Mouse (Mus musculus) c-Kit-negative CD71-positive TER-119-positive erythroid progenitor cells, embryonic 14.5 days (primary cell): Measurements from ENCODE around the gene Rbbp4.
"Not testable (repeated sequence)": the region's sequence is repeated elsewhere in the genome, so short reads cannot be mapped to it uniquely, and the experiment has no call there.

Experiments
- DNase-seq: peaks from one replicate; pipeline ENCODE4 v3.0.0-alpha.2; 2013; ENCODE audit warnings: low read depth, low spot score

Gene Rbbp4

GRCm38 (mm10) chr4:129335216-129336074 lies at the start of gene Rbbp4, which contains the start of gene Zbtb8os:
Gene Rbbp4 (minus strand): TSS chr4:129335370.
Gene Zbtb8os (plus strand): TSS chr4:129335695.
- DNase-seq: peak; percentile 96

DNA sequence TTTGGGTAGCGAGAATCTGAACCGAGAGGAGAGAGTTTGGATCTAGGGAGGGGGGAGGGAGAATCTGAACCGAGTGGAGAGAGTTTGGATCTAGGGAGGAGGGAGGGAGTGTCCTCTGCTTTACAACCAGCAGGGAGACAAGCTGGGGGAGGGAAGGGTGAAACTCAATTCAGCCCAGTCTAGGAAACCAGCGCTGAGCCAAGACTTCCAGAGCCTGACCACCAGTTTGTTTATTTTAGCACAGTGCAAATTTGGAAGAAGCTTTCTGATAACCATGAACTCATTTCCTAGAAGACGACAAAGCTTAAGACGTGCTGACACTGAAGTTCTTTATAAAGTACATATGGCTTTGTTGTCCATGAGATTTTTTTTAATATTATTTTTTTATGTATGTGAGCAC lies 49.3 kb upstream of the Rbbp4 start:
- DNase-seq: no peak

- no peak for DNase-seq
Observed at GRCm38 (mm10) chr4:129383586-129383985, 48.4 kb upstream of the Rbbp4 start.

GRCm38 (mm10) chr4:129382488-129382887 lies 47.3 kb upstream of the Rbbp4 start:
- DNase-seq: no peak

GRCm38 (mm10) chr4:129382029-129382428 lies 46.9 kb upstream of the Rbbp4 start:
- DNase-seq: no peak

GRCm38 (mm10) chr4:129381148-129381547 lies 46.0 kb upstream of the Rbbp4 start:
- no peak for DNase-seq

DNA sequence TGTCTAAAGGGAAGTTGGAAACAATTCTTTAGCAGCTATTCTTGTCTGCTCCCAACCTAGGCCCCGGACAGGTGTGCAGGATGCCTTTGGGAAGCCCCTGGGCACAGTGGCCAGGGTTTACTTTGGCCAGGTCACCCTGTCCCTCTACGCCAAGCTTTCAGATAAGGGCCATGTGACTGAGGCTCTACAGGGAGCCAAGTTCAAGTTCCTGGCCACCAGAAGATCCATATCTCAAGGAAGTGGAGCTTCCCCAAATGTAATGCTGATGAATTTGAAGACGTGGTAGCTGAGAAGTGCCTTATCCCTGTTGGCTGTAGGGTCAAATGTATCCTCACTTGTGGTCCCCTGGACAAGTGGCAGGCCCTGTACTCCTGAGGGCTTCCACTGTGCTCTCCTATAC lies 44.6 kb upstream of the Rbbp4 start:
- no peak for DNase-seq

- DNase-seq: peak; percentile 5
Observed at GRCm38 (mm10) chr4:129377601-129378390, 42.6 kb upstream of the Rbbp4 start, which contains the start of gene Zbtb8a. Gene Zbtb8a (minus strand): TSS chr4:129378116.

GRCm38 (mm10) chr4:129376961-129377545 lies 41.9 kb upstream of the Rbbp4 start:
- DNase-seq: peak; percentile 13

GRCm38 (mm10) chr4:129375821-129376220 lies 40.7 kb upstream of the Rbbp4 start:
- no peak for DNase-seq

DNA sequence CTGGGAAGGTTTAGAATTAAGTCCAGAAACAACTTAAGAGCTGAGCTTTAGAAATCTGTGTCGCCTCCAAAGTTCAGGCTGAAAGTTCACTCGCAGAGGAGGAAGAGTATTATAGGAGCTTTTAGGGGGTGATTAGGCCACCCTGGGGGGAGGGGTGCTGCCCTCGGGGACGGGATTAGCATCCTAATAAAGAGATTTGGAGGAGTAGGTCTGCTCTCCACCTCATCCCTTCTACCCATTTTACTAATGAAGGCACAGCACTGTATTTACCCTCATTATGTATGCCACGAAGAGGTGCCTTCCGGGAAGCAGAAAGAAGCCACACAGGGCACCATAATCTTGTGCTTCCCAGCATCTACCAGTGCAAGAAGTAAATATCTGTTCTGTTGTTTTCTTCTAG lies 39.8 kb upstream of the Rbbp4 start:
- DNase-seq: no peak

DNA sequence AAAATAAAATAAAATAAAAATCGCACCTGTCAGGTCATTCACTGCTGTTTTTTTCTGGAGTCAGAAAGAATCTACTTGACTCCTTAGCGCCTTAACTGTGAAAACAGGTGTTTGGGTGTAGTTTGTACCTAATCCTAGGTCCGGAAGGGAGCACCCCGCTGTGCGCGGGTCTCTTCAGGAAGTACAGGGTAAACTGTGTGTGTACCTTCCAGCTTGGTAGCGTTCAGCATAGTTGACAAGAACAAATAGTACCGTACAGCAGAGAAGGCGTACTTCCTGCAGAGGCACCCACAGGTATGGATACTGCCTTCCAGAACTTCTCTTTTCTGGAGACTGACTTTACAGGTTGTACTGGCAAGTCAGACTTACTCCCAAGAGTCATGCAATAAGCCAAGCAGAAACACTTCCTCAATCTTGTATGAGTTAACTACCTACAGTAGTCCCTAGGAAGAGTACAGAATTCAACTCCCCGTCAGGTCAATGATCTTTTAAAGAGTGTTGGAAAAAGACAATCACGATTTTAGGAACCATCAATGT lies 39.1 kb upstream of the Rbbp4 start:
- no peak for DNase-seq

GRCm38 (mm10) chr4:129373202-129373976 lies 38.2 kb upstream of the Rbbp4 start:
- DNase-seq: no peak

DNA sequence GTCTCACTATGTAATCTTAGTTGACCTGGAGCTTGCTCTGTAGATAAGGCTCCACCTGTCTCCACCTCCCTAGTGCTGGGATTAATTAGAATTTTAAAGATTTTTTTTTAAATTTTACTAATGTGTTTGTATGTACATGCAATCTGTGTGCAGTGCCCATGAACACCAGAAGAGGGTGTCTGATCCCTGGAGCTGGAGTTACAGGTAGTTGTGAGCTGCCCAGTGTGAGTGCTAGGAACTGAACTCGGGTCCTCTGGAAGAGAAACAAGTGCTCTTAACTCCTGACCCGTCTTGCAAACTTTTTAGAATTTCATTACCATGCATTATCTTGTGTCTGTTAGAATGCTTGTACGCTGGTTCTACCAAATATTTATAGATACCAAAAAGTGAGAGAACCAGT lies 36.2 kb upstream of the Rbbp4 start:
- DNase-seq: no peak

DNA sequence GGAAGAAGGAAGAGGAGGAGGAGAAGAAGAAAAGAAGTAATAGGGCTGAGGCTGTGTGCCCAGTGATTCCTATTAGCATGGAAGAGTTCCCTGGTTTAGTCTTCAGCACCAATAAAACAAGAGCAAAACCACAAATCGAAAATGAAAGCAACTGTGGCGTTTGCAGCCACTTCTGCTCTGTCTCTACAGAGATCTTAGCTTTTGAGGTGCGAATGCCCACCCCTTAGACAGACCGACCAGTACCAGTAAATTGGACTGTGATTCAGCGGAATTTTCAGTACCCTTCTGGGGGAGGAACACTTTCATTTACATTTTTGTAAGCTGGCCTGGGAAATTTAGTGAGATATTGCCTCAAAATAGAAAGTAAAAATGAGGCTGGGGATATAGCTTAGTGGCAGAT lies 30.1 kb upstream of the Rbbp4 start:
- no peak for DNase-seq

DNA sequence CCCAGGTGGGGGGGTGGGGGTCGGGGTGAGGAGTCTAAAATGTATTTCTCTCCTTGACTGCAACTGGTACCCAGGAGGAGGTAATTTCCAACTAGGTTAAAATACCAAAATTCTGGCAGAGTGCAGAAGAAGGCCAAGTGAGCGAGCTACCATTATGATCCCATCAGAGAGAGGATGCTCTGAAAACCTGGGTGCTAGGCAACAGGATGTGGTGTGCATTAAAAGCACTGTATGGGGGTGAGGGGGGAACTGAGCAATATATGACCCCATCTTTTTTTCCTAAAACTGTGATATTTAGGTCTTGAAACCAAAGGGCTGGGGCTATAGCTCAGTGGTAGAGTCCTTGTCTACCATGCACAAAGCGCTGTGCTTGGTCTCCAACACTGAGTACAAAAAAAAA lies 29.2 kb upstream of the Rbbp4 start:
- no peak for DNase-seq

DNA sequence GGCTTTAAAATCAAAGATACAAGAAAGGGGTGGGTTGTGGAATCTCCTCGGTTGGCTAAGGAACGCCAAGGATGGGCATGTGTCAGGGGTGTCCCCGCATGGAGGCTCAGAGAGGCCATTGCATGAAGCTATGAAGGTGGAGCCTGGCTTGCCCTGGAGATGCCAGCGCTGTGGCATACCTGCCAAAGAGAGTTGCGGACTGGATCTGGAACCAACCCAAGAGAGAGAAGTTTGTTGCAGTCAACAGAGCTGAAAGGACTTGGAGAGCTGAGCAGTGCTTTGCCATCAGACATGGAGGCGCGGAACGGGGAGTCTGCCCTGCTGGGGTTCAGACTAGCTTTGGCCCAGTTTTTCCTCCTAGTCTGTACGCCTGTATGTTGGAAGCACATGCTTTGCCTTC lies 28.3 kb upstream of the Rbbp4 start:
- no peak for DNase-seq

GRCm38 (mm10) chr4:129362771-129363170 lies 27.6 kb upstream of the Rbbp4 start:
- no peak for DNase-seq

DNA sequence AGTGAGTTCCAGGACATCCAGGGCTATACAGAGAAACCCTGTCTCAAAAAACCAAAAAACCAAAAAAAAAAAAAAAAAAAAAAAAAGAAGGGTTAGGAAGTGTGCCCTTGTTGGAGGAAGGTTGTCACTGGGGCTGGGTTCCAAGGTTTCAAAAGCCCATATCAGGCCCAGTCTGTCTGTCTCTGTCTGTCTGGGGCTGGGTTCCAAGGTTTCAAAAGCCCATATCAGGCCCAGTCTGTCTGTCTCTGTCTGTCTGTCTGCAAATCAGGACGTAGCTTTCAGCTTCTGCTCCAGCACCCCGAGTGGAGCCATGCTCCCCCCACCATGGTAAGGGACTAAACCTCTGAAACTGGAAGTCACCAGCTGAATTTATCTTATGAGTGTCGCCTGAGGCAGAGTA lies 27.1 kb upstream of the Rbbp4 start:
- not testable (repeated sequence) for DNase-seq

DNA sequence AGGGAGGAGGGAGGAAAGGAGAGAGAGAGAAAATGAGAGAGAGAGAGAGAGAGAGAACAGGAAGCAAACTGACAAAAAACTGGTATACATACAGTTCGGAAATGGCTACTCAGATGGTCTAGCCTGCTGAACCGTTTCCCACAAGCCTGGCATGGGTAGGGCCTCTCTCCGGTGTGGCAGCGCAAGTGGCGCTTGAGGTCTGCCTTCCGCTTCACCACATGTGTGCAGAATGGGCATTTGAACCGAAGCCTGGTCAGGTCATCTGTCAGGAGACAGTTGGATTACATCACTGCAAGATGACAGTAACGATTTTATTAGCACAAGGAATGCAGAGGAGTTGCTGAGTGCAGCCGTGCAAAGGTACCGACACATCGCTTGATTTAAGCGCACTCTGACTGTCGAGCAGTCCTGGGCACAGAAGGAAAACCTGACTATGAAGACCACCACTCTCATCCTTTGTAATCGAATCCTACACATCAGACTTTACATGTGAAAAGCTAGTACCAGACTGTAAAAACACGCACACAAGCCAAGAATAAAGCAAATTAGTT lies 22.5 kb upstream of the Rbbp4 start:
- DNase-seq: no peak

- DNase-seq: no peak
Observed at GRCm38 (mm10) chr4:129354236-129354635, 19.1 kb upstream of the Rbbp4 start.
